Comparison of ENCODE assay signal across 19 mouse cellular contexts in genomic region chr13:6891458-6892076, GRCm38 (mm10).
A peak's percentile ranks its signal among the peaks of the same experiment; 100 is the strongest.
DNase-seq lines count a peak whose midpoint lies in the region; ATAC-seq and TF ChIP-seq lines count a peak whose summit lies in the region.
"Had no signal": no experiment of that assay in that cellular context is flagged by ENCODE, and none has a peak within 500 bp of the region (broad histone marks: within the 10 kb centered on the region; RNA-seq: fewer than 3 reads in every experiment).

No protein-coding gene starts in this region.

- H3K9ac ChIP-seq in forebrain, embryonic 14.5 days (ENCODE audit: low read length): no peak overlapping the region
- no peak overlapping the region for H3K9ac ChIP-seq in lung, embryonic 14.5 days
- H3K9ac ChIP-seq in midbrain, embryonic 14.5 days (replicated peaks; ENCODE audit: low read length): no peak overlapping the region
- H3K9ac ChIP-seq: forebrain, embryonic 12.5 days; limb, embryonic 15.5 days; neural tube, embryonic 13.5 days had no signal

- WGBS in forebrain, embryonic 14.5 days: 24% methylated on average over 5 of the region's 5 CpGs
- WGBS in forebrain, embryonic 10.5 days: 32% methylated on average over 5 of the region's 5 CpGs
- WGBS in lung, embryonic 14.5 days: 32% methylated on average over 5 of the region's 5 CpGs
- WGBS in embryonic facial prominence, embryonic 10.5 days: 17% methylated on average over 5 of the region's 5 CpGs
- 18% methylated on average over 5 of the region's 5 CpGs for WGBS in midbrain, embryonic 14.5 days

- no peaks in the 10 kb centered on the region for H3K27me3 ChIP-seq in forebrain, embryonic 14.5 days (replicated peaks; ENCODE audit: control insufficient read depth, insufficient read depth, low read length)
- H3K27me3 ChIP-seq in forebrain, embryonic 10.5 days (ENCODE audit: poor library complexity, severe bottlenecking): no peaks in the 10 kb centered on the region
- H3K27me3 ChIP-seq in lung, embryonic 14.5 days (ENCODE audit: insufficient read depth, low read length): no peaks in the 10 kb centered on the region
- H3K27me3 ChIP-seq in embryonic facial prominence, embryonic 10.5 days (replicated peaks; ENCODE audit: low read depth, poor library complexity, severe bottlenecking): no peaks in the 10 kb centered on the region
- H3K27me3 ChIP-seq in midbrain, embryonic 14.5 days (ENCODE audit: control insufficient read depth, insufficient read depth, low read length): no peaks in the 10 kb centered on the region
- H3K27me3 ChIP-seq: forebrain, embryonic 12.5 days; limb, embryonic 15.5 days; neural tube, embryonic 13.5 days had no signal

- peak; percentile 42 for DNase-seq in forebrain, embryonic 14.5 days (ENCODE audit: low spot score)
- no peak for DNase-seq in forebrain, embryonic 10.5 days (ENCODE audit: extremely low spot score, low spot score)
- DNase-seq in lung, embryonic 14.5 days: peak; percentile 1
- no peak for DNase-seq in lung, postnatal 36 days
- peak; percentile 27 for DNase-seq in embryonic facial prominence, embryonic 10.5 days (ENCODE audit: low spot score)
- DNase-seq in midbrain, embryonic 14.5 days: peak; percentile 41
- DNase-seq in spleen, postnatal 10 days (ENCODE audit: low spot score in 2 of 2): no peak
- DNase-seq: adrenal gland, adult 2 months; cerebellum, adult 11-12 months; cerebellum, postnatal 36 days; gastrocnemius, postnatal 36 days; kidney, postnatal 36 days; right cerebral cortex, postnatal 4 days had no signal

- H3K4me3 ChIP-seq in forebrain, embryonic 14.5 days (ENCODE audit: low read depth, low read length): no peak overlapping the region
- no peak overlapping the region for H3K4me3 ChIP-seq in forebrain, embryonic 10.5 days
- no peak overlapping the region for H3K4me3 ChIP-seq in lung, embryonic 14.5 days (ENCODE audit: low read depth, low read length)
- no peak overlapping the region for H3K4me3 ChIP-seq in embryonic facial prominence, embryonic 10.5 days
- H3K4me3 ChIP-seq in midbrain, embryonic 14.5 days (replicated peaks; ENCODE audit: low read depth, low read length): no peak overlapping the region
- H3K4me3 ChIP-seq: forebrain, embryonic 12.5 days; limb, embryonic 15.5 days; neural tube, embryonic 13.5 days had no signal

- no peak for TF ChIP-seq CTCF in lung, embryonic 14.5 days (IDR thresholded peaks at IDR 0.05; ENCODE audit: low read depth)

- no peak overlapping the region for H3K27ac ChIP-seq in forebrain, embryonic 14.5 days (ENCODE audit: low read depth, low read length)
- no peak overlapping the region for H3K27ac ChIP-seq in forebrain, embryonic 10.5 days
- no peak overlapping the region for H3K27ac ChIP-seq in lung, embryonic 14.5 days (ENCODE audit: low read depth)
- no peak overlapping the region for H3K27ac ChIP-seq in embryonic facial prominence, embryonic 10.5 days (replicated peaks)
- no peak overlapping the region for H3K27ac ChIP-seq in midbrain, embryonic 14.5 days (replicated peaks; ENCODE audit: low read depth, low read length)
- H3K27ac ChIP-seq: forebrain, embryonic 12.5 days; limb, embryonic 15.5 days; neural tube, embryonic 13.5 days had no signal

- no peak overlapping the region for H3K4me2 ChIP-seq in forebrain, embryonic 14.5 days (ENCODE audit: low read length)
- H3K4me2 ChIP-seq in lung, embryonic 14.5 days: no peak overlapping the region
- H3K4me2 ChIP-seq in midbrain, embryonic 14.5 days (ENCODE audit: low read length): no peak overlapping the region
- H3K4me2 ChIP-seq: forebrain, embryonic 12.5 days; limb, embryonic 15.5 days; neural tube, embryonic 13.5 days had no signal

- ATAC-seq in forebrain, embryonic 14.5 days: peak; percentile 50; the same call in 1 of the 2 replicates
- ATAC-seq in lung, embryonic 14.5 days (ENCODE audit: insufficient read depth): no peak
- ATAC-seq in midbrain, embryonic 14.5 days (ENCODE audit: low FRiP score, low TSS enrichment): no peak
- no peak for ATAC-seq in cerebellum, adult (ENCODE audit: insufficient number of reproducible peaks, low FRiP score, low TSS enrichment)
- ATAC-seq: CD4-positive, CD25-positive, alpha-beta regulatory T cell, adult 4 months had no signal

- no peaks in the 10 kb centered on the region for H3K9me3 ChIP-seq in forebrain, embryonic 14.5 days (replicated peaks; ENCODE audit: control insufficient read depth, low read length)
- no peaks in the 10 kb centered on the region for H3K9me3 ChIP-seq in forebrain, embryonic 10.5 days
- no peaks in the 10 kb centered on the region for H3K9me3 ChIP-seq in lung, embryonic 14.5 days (ENCODE audit: low read depth, low read length)
- no peaks in the 10 kb centered on the region for H3K9me3 ChIP-seq in embryonic facial prominence, embryonic 10.5 days
- no peaks in the 10 kb centered on the region for H3K9me3 ChIP-seq in midbrain, embryonic 14.5 days (ENCODE audit: control insufficient read depth, low read length)
- H3K9me3 ChIP-seq: forebrain, embryonic 12.5 days; limb, embryonic 15.5 days; neural tube, embryonic 13.5 days had no signal

- no peaks in the 10 kb centered on the region for H3K4me1 ChIP-seq in forebrain, embryonic 14.5 days (ENCODE audit: control insufficient read depth, insufficient read depth, low read length)
- H3K4me1 ChIP-seq in forebrain, embryonic 10.5 days: peaks cover 6% of the 10 kb centered on the region
- H3K4me1 ChIP-seq in lung, embryonic 14.5 days (ENCODE audit: insufficient read depth): no peaks in the 10 kb centered on the region
- peaks cover 7% of the 10 kb centered on the region; the same call in 1 of the 2 replicates for H3K4me1 ChIP-seq in embryonic facial prominence, embryonic 10.5 days
- H3K4me1 ChIP-seq in midbrain, embryonic 14.5 days (ENCODE audit: control insufficient read depth, insufficient read depth, low read length): no peaks in the 10 kb centered on the region
- H3K4me1 ChIP-seq: limb, embryonic 15.5 days had no signal

- H3K36me3 ChIP-seq in forebrain, embryonic 14.5 days (ENCODE audit: control insufficient read depth, insufficient read depth, low read length): no peaks in the 10 kb centered on the region
- no peaks in the 10 kb centered on the region for H3K36me3 ChIP-seq in forebrain, embryonic 10.5 days (replicated peaks)
- H3K36me3 ChIP-seq in lung, embryonic 14.5 days (ENCODE audit: insufficient read depth): no peaks in the 10 kb centered on the region
- H3K36me3 ChIP-seq in embryonic facial prominence, embryonic 10.5 days (replicated peaks): no peaks in the 10 kb centered on the region
- H3K36me3 ChIP-seq in midbrain, embryonic 14.5 days (ENCODE audit: control insufficient read depth, insufficient read depth, low read length): no peaks in the 10 kb centered on the region
- H3K36me3 ChIP-seq: forebrain, embryonic 12.5 days; G1E; limb, embryonic 15.5 days; neural tube, embryonic 13.5 days had no signal

Comparison
In these comparisons a context has a peak if more than half of its experiments do, and no peak if none do; other contexts are left out.
1. DNase-seq: peak in forebrain, embryonic 14.5 days (single experiment), lung, embryonic 14.5 days (single experiment), embryonic facial prominence, embryonic 10.5 days (single experiment) and midbrain, embryonic 14.5 days (single experiment); none in forebrain, embryonic 10.5 days (single experiment), lung, postnatal 36 days (single experiment) and spleen, postnatal 10 days (0 of 2).